Comparison of ENCODE assay signal across 20 mouse cellular contexts in genomic region chr19:45438191-45438590, GRCm38 (mm10).
DNase-seq lines count a peak whose midpoint lies in the region; ATAC-seq and TF ChIP-seq lines count a peak whose summit lies in the region.
"Had no signal": no experiment of that assay in that cellular context is flagged by ENCODE, and none has a peak within 500 bp of the region (broad histone marks: within the 10 kb centered on the region; RNA-seq: fewer than 3 reads in every experiment).

No protein-coding gene starts in this region.

- 0 out of 2 replicates have a peak, but pooled peaks cover 2% of the 10 kb centered on the region for H3K4me1 ChIP-seq in midbrain, embryonic 11.5 days (ENCODE audit: control insufficient read depth, insufficient read depth, low read length)
- H3K4me1 ChIP-seq in midbrain, postnatal 0 days (ENCODE audit: insufficient read depth, low read length) = no peaks in the 10 kb centered on the region

- H3K4me2 ChIP-seq in midbrain, embryonic 11.5 days = no peak overlapping the region
- H3K4me2 ChIP-seq in midbrain, postnatal 0 days (ENCODE audit: low read depth, low read length, poor library complexity, severe bottlenecking) = no peak overlapping the region
- H3K4me2 ChIP-seq: embryonic facial prominence, embryonic 12.5 days; forebrain, embryonic 13.5 days; forebrain, embryonic 15.5 days had no signal

- no peak overlapping the region for H3K27ac ChIP-seq in midbrain, embryonic 11.5 days (ENCODE audit: low read depth, low read length)
- H3K27ac ChIP-seq in midbrain, postnatal 0 days (ENCODE audit: low read depth, low read length) = no peak overlapping the region
- H3K27ac ChIP-seq: embryonic facial prominence, embryonic 10.5 days; embryonic facial prominence, embryonic 12.5 days; forebrain, embryonic 13.5 days; forebrain, embryonic 15.5 days had no signal

- no peaks in the 10 kb centered on the region for H3K27me3 ChIP-seq in midbrain, embryonic 11.5 days (ENCODE audit: control insufficient read depth, insufficient read depth, low read length)
- no peaks in the 10 kb centered on the region for H3K27me3 ChIP-seq in midbrain, postnatal 0 days (ENCODE audit: insufficient read depth, low read length)
- H3K27me3 ChIP-seq: CH12.LX; embryonic facial prominence, embryonic 12.5 days; forebrain, embryonic 13.5 days; forebrain, embryonic 15.5 days; Patski had no signal

- H3K9ac ChIP-seq in midbrain, embryonic 11.5 days (ENCODE audit: low read length) = no peak overlapping the region
- no peak overlapping the region for H3K9ac ChIP-seq in midbrain, postnatal 0 days (replicated peaks; ENCODE audit: low read length, poor library complexity, severe bottlenecking)
- H3K9ac ChIP-seq: embryonic facial prominence, embryonic 12.5 days; forebrain, embryonic 13.5 days; forebrain, embryonic 15.5 days had no signal

- H3K36me3 ChIP-seq in midbrain, embryonic 11.5 days (ENCODE audit: control insufficient read depth, insufficient read depth, low read length) = no peaks in the 10 kb centered on the region
- no peaks in the 10 kb centered on the region for H3K36me3 ChIP-seq in midbrain, postnatal 0 days (ENCODE audit: insufficient read depth, low read length)
- H3K36me3 ChIP-seq: embryonic facial prominence, embryonic 12.5 days; forebrain, embryonic 15.5 days had no signal

- H3K4me3 ChIP-seq in midbrain, embryonic 11.5 days (ENCODE audit: low read depth, low read length) = no peak overlapping the region
- H3K4me3 ChIP-seq in midbrain, postnatal 0 days (ENCODE audit: low read depth, low read length) = no peak overlapping the region
- H3K4me3 ChIP-seq: embryonic facial prominence, embryonic 10.5 days; embryonic facial prominence, embryonic 12.5 days; forebrain, embryonic 13.5 days; forebrain, embryonic 15.5 days had no signal

- ATAC-seq in midbrain, embryonic 11.5 days (ENCODE audit: low FRiP score) = no peak
- ATAC-seq in midbrain, postnatal 0 days (ENCODE audit: low FRiP score) = no peak
- ATAC-seq: activated CD4-positive, CD25-positive, alpha-beta regulatory T cell, adult 4 months; CD4-positive, CD25-positive, alpha-beta regulatory T cell, adult 4 months; forebrain, embryonic 13.5 days; forebrain, embryonic 15.5 days; Patski had no signal

- no peaks in the 10 kb centered on the region for H3K9me3 ChIP-seq in midbrain, embryonic 11.5 days (ENCODE audit: control insufficient read depth, low read length)
- no peaks in the 10 kb centered on the region for H3K9me3 ChIP-seq in midbrain, postnatal 0 days (ENCODE audit: low read length)
- H3K9me3 ChIP-seq: embryonic facial prominence, embryonic 10.5 days; embryonic facial prominence, embryonic 12.5 days; forebrain, embryonic 13.5 days; forebrain, embryonic 15.5 days; G1E had no signal

- 96% methylated on average over 5 of the region's 5 CpGs for WGBS in midbrain, embryonic 11.5 days
- WGBS in midbrain, postnatal 0 days = 95% methylated on average over 5 of the region's 5 CpGs

- TF ChIP-seq CTCF in midbrain, postnatal 0 days (IDR thresholded peaks at IDR 0.05) = no peak

- peak; percentile 36 for DNase-seq in gastrocnemius, adult 18-20 months (ENCODE audit: low spot score)
- DNase-seq in gastrocnemius, postnatal 4 days (ENCODE audit: low spot score in 2 of 2) = no peak
- peak; percentile 69 for DNase-seq in midbrain, embryonic 11.5 days (ENCODE audit: low spot score, missing footprints)
- no peak for DNase-seq in midbrain, postnatal 0 days (ENCODE audit: low spot score)
- peak; percentile 63 for DNase-seq in skeletal muscle tissue, adult 2 months (ENCODE audit: low read depth, low spot score)
- DNase-seq: adrenal gland, adult 8-10 months; adrenal gland, postnatal 36 days; cerebellum, adult 11-12 months; cerebellum, adult 2 months; cerebellum, adult 9-10 months; cerebellum, postnatal 25 days had no signal

Comparison
In these comparisons a context has a peak if more than half of its experiments do, and no peak if none do; other contexts are left out.
1. DNase-seq: peak in gastrocnemius, adult 18-20 months (single experiment), midbrain, embryonic 11.5 days (single experiment) and skeletal muscle tissue, adult 2 months (single experiment); none in gastrocnemius, postnatal 4 days (0 of 2) and midbrain, postnatal 0 days (single experiment).